Mouse (Mus musculus): ENCODE measurements around the gene Hivep3.

DNA sequence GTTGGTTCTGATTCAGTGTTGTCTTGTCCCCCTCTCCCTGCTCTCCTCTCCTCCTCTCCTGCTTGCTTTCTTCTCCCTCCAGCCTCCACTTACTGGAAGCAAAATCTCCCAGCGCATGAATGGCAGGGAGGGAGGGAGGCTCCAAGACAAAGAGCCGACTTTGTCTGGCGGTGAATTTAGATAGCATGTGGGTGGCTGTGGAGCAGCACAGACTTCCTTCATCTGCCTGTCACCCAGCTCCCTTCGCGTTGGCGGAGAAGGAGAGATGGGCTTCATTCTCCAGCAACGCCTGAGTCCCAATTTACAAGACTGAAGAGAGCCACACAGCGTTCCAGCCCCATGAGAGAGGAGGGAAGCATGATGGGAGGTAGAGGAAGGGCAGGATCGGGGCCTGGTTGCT lies 236.6 kb downstream of the Hivep3 start:
- TF ChIP-seq CTCF (conservative IDR thresholded peaks at IDR 0.05; ENCODE audit: low read length): no peak
- no peak for TF ChIP-seq POU5F1 (IDR thresholded peaks at IDR 0.05; ENCODE audit: borderline replicate concordance, low read length)
- no peak for TF ChIP-seq NANOG (IDR thresholded peaks at IDR 0.05; ENCODE audit: borderline replicate concordance, low read length)
